Mouse (Mus musculus) forebrain, embryonic 11.5 days (tissue): ENCODE results near the gene Shank2. TPM values are rescaled to one million over a fixed set of nuclear protein-coding genes. Genes with fewer than 3 reads are reported as not detected.

Experiments
- microRNA-seq: library from miRNA; unstranded; fragments of <30 nt; microRNA quantifications from one replicate; pipeline ENCODE4, GENCODE M21; 2016; ENCODE audit not compliant: insufficient number of aligned reads
- polyA plus RNA-seq: library from polyadenylated mRNA; unstranded; fragments of >200 nt; fragmentation: Nextera tagmentation; extraction: Ambion mirVana; gene quantifications from 2 replicates; pipeline ENCODE4 v1.2.1, GENCODE M21; 2014

Shank2 gene
- polyA plus RNA-seq, 1 experiment from 2014 or later: 2.2 TPM

Small RNA genes within 50 kb of the gene (microRNA-seq; reads per million reads assigned to microRNA genes)
- 2.5 reads per million for gene Mir3105

Other genes with a start within 250 kb of the Shank2 start
- gene Osbpl5, start 244.9 kb upstream of the Shank2 start, polyA plus RNA-seq: 12.9 and 13.3 TPM in 2 replicates
- not detected in 2 replicates for gene Mrgprg, start 234.9 kb upstream of the Shank2 start, polyA plus RNA-seq
- 2.1 and 2.6 TPM in 2 replicates for gene Mrgpre, start 217.4 kb upstream of the Shank2 start, polyA plus RNA-seq
- 8.2 and 10.1 TPM in 2 replicates for gene Nadsyn1, start 179.1 kb upstream of the Shank2 start, polyA plus RNA-seq
- 88.8 and 95.4 TPM in 2 replicates for gene Dhcr7, start 178.8 kb upstream of the Shank2 start, polyA plus RNA-seq
- not detected in 2 replicates for gene Gm498, start 135.1 kb upstream of the Shank2 start, polyA plus RNA-seq